Mouse (Mus musculus): ENCODE data around the gene Col25a1.

GRCm38 (mm10) chr3:130303597-130303996 is 172.3 kb downstream of the Col25a1 start:
- TF ChIP-seq POLR2A (IDR thresholded peaks at IDR 0.05; ENCODE audit: low read depth, low read length) = no peak
- TF ChIP-seq CTCF (conservative IDR thresholded peaks at IDR 0.05; ENCODE audit: insufficient read depth, insufficient read length, low read depth, low read length) = no peak
